13 mouse cellular contexts compared by ENCODE assay signal in genomic region chr16:38374379-38375140, GRCm38 (mm10). TPM values are rescaled to one million over a fixed set of nuclear protein-coding genes. Genes with fewer than 3 reads are reported as not detected.
DNase-seq lines count a peak whose midpoint lies in the region; ATAC-seq and TF ChIP-seq lines count a peak whose summit lies in the region.
"Had no signal": no experiment of that assay in that cellular context is flagged by ENCODE, and none has a peak within 500 bp of the region (broad histone marks: within the 10 kb centered on the region; RNA-seq: fewer than 3 reads in every experiment).

No protein-coding gene starts in this region.

- dilution Hi-C loops in CH12.LX (cut with MboI; ENCODE audit: extremely low pct_ligation_motif_present, extremely low pct_unique_long_range_greater_than_20kb, low sequenced_read_pairs) = no loop called here

- TF ChIP-seq POLR2A in CH12.LX (IDR thresholded peaks at IDR 0.05; ENCODE audit: low read depth, low read length) = no peak

- TF ChIP-seq CTCF in CH12.LX (conservative IDR thresholded peaks at IDR 0.05 in 1 of 2, IDR thresholded peaks at IDR 0.05 in 1 of 2; ENCODE audit: low read depth in 2 of 2, low read length in 2 of 2) = no peak

- H3K4me1 ChIP-seq in heart, embryonic 12.5 days (replicated peaks) = peaks cover 68% of the 10 kb centered on the region
- peaks cover 68 to 89% of the 10 kb centered on the region in 2 experiments for H3K4me1 ChIP-seq in CH12.LX (ENCODE audit: control insufficient read depth in 1 of 2, insufficient read depth in 2 of 2)
- peaks cover 88% of the 10 kb centered on the region for H3K4me1 ChIP-seq in liver, embryonic 13.5 days (replicated peaks)

- no peak for ATAC-seq in heart, embryonic 12.5 days (ENCODE audit: insufficient number of reproducible peaks, low FRiP score)
- ATAC-seq in liver, embryonic 13.5 days (ENCODE audit: low read depth) = no peak; the same call in 1 of the 2 replicates

- no peak for DNase-seq in heart, postnatal 36 days
- DNase-seq in CH12.LX (ENCODE audit: extremely low read depth) = peak; percentile 59
- DNase-seq in c-Kit-positive CD71-positive TER-119-negative erythroid progenitor cells, embryonic 14.5 days (ENCODE audit: low read depth) = peak; percentile 79
- peak; percentile 77 for DNase-seq in liver, embryonic 13.5 days
- no peak for DNase-seq in adrenal gland, adult 2 months
- DNase-seq in adrenal gland, adult 18-20 months (ENCODE audit: low spot score in 2 of 2) = no peak
- DNase-seq in lung, postnatal 36 days = no peak
- DNase-seq: cerebellum, postnatal 10 days; gastrocnemius, postnatal 36 days; right cerebral cortex, postnatal 4 days had no signal

- H3K79me2 ChIP-seq in CH12.LX (replicated peaks; ENCODE audit: control insufficient read depth, extremely low read depth, insufficient read depth, poor library complexity, severe bottlenecking) = no peaks in the 10 kb centered on the region

- no peak for TF ChIP-seq RAD21 in CH12.LX (IDR thresholded peaks at IDR 0.05; ENCODE audit: low read depth, low read length)

- H3K4me3 ChIP-seq in heart, embryonic 12.5 days = peak overlapping the region; percentile 10; the same call in 1 of the 2 replicates
- no peak overlapping the region for H3K4me3 ChIP-seq in CH12.LX (replicated peaks in 1 of 3; ENCODE audit: low read depth in 2 of 3, low read length in 2 of 3, poor library complexity in 1 of 3)
- peak overlapping the region; percentile 68 for H3K4me3 ChIP-seq in liver, embryonic 13.5 days (replicated peaks)

- in situ Hi-C loops in CH12.LX (cut with MboI; ENCODE audit: low pct_ligation_motif_present, low pct_unique_long_range_greater_than_20kb, low sequenced_read_pairs) = no loop called here

- intact Hi-C loops in heart, postnatal 36 days (cut with DNase I) = loop anchor here (5.0 kb wide), 1 partner anchor 78 kb away; the partner anchor contains the start of gene Adprh

- peak overlapping the region; percentile 39 for H3K9ac ChIP-seq in heart, embryonic 12.5 days
- peak overlapping the region; percentile 54 for H3K9ac ChIP-seq in CH12.LX (ENCODE audit: insufficient read depth, low read depth)
- H3K9ac ChIP-seq in liver, embryonic 13.5 days = peak overlapping the region; percentile 84

- H3K4me2 ChIP-seq in heart, embryonic 12.5 days = peak overlapping the region; percentile 37
- H3K4me2 ChIP-seq in CH12.LX (ENCODE audit: insufficient read depth, low read depth, poor library complexity, severe bottlenecking) = peak overlapping the region; percentile 59
- peak overlapping the region; percentile 67 for H3K4me2 ChIP-seq in liver, embryonic 13.5 days

- no peaks in the 10 kb centered on the region for H3K9me3 ChIP-seq in heart, embryonic 12.5 days (replicated peaks)
- no peaks in the 10 kb centered on the region for H3K9me3 ChIP-seq in CH12.LX (replicated peaks; ENCODE audit: low read length)
- no peaks in the 10 kb centered on the region for H3K9me3 ChIP-seq in liver, embryonic 13.5 days (replicated peaks)
- H3K9me3 ChIP-seq: megakaryocyte, embryonic 14.5 days had no signal

- TF ChIP-seq EP300 in CH12.LX (IDR thresholded peaks at IDR 0.05; ENCODE audit: low read length) = no peak; the same call in 1 of the 2 replicates

- peaks cover 90% of the 10 kb centered on the region for H3K36me3 ChIP-seq in heart, embryonic 12.5 days
- H3K36me3 ChIP-seq in CH12.LX (replicated peaks in 1 of 2; ENCODE audit: control insufficient read depth in 1 of 2, insufficient read depth in 1 of 2, low read length in 1 of 2) = no peaks in the 10 kb centered on the region
- peaks cover 19% of the 10 kb centered on the region for H3K36me3 ChIP-seq in liver, embryonic 13.5 days

- H3K27ac ChIP-seq in heart, embryonic 12.5 days (ENCODE audit: poor library complexity, severe bottlenecking) = 0 out of 2 replicates have a peak overlapping the region, but pooled peaks have one; percentile 12
- peak overlapping the region; percentile 68 for H3K27ac ChIP-seq in CH12.LX (ENCODE audit: insufficient read depth, low read depth)
- H3K27ac ChIP-seq in liver, embryonic 13.5 days = peak overlapping the region; percentile 97

- no peaks in the 10 kb centered on the region for H3K27me3 ChIP-seq in heart, embryonic 12.5 days (replicated peaks)
- peaks cover 2% of the 10 kb centered on the region for H3K27me3 ChIP-seq in CH12.LX (replicated peaks)
- H3K27me3 ChIP-seq in liver, embryonic 13.5 days = no peaks in the 10 kb centered on the region
- H3K27me3 ChIP-seq: megakaryocyte, embryonic 14.5 days had no signal

- WGBS in heart, embryonic 12.5 days = 68% methylated on average over 10 of the region's 10 CpGs
- WGBS in liver, embryonic 13.5 days (ENCODE audit: insufficient replicate concordance) = 50% methylated on average over 10 of the region's 10 CpGs

TF ChIP-seq in CH12.LX, 34 proteins besides CTCF, POLR2A, EP300 and RAD21:
- TF ChIP-seq MAX (IDR thresholded peaks at IDR 0.05; ENCODE audit: low read length) = peak; percentile 34; the same call in 1 of the 2 replicates
- no peak for TF ChIP-seq GABPA (IDR thresholded peaks at IDR 0.05; ENCODE audit: insufficient replicate concordance, low read depth, low read length)
- no peak for TF ChIP-seq USF1 (IDR thresholded peaks at IDR 0.05; ENCODE audit: low read depth, low read length)
- no peak for TF ChIP-seq USF2 (conservative IDR thresholded peaks at IDR 0.05; ENCODE audit: low read depth, low read length)
- TF ChIP-seq NELFE (IDR thresholded peaks at IDR 0.05; ENCODE audit: low read depth, low read length) = 0 out of 2 replicates have a peak, but pooled peaks have one; percentile 7
- TF ChIP-seq ELF1 (IDR thresholded peaks at IDR 0.05; ENCODE audit: low read depth, low read length) = no peak
- TF ChIP-seq MYC (IDR thresholded peaks at IDR 0.05; ENCODE audit: low read depth, low read length) = peak; percentile 64; the same call in 1 of the 2 replicates
- TF ChIP-seq PAX5 (IDR thresholded peaks at IDR 0.05; ENCODE audit: low read length) = no peak
- TF ChIP-seq HCFC1 (IDR thresholded peaks at IDR 0.05; ENCODE audit: low read depth, low read length) = 0 out of 2 replicates have a peak, but pooled peaks have one; percentile 6
- TF ChIP-seq TCF12 (IDR thresholded peaks at IDR 0.05; ENCODE audit: low read depth, low read length) = peak; percentile 57; the same call in 1 of the 2 replicates
- no peak for TF ChIP-seq CHD1 (IDR thresholded peaks at IDR 0.05; ENCODE audit: low read depth, low read length)
TF ChIP-seq in CH12.LX: peak in this region for 5.

RNA-seq across cellular contexts. Expression of gene Popdc2, which starts 12.6 kb away (rescaled TPM):
- 308 and 330 TPM in 2 replicates for polyA plus RNA-seq in heart, embryonic 12.5 days (2016; fragmentation: Nextera tagmentation; extraction: Ambion mirVana)
- 100 to 1,000 TPM; 442 to 516 TPM for total RNA-seq in heart, postnatal 36 days (2021)
- 1.0 and 3.6 TPM in 2 replicates for total RNA-seq in CH12.LX (2012; rRNA removed)
- total RNA-seq in CH12.LX (2014; rRNA removed) = 0.17 and 0.30 TPM in 2 replicates
- 0.35 and 1.1 TPM in 2 replicates for polyA plus RNA-seq in CH12.LX (2012; ENCODE audit: insufficient read length, low read depth)
- polyA plus RNA-seq in liver, embryonic 13.5 days (2015; fragmentation: Nextera tagmentation; extraction: Ambion mirVana) = 22.3 and 24.2 TPM in 2 replicates
- 1 to 10 TPM; 1.4 to 3.6 TPM for total RNA-seq in adrenal gland, adult 2 months (2021)
- polyA plus RNA-seq in adrenal gland, adult 2 months (2012; rRNA removed) = 2.3 and 2.9 TPM in 2 replicates
- 1 to 10 TPM in 1 of 2 experiments, under 1 TPM in 1; 0.80 to 4.6 TPM for total RNA-seq in adrenal gland, adult 18-20 months (2021)

RNA-seq across cellular contexts. Expression of gene Gm21987, which starts 27.7 kb away (rescaled TPM):
- 2.5 and 3.8 TPM in 2 replicates for polyA plus RNA-seq in heart, embryonic 12.5 days (2016; fragmentation: Nextera tagmentation; extraction: Ambion mirVana)
- not detected for total RNA-seq in heart, postnatal 36 days (2021)
- total RNA-seq in CH12.LX (2012; rRNA removed) (0.42 TPM in 1 of 2 replicates, not detected in the other), CH12.LX (2014; rRNA removed) (not detected in 2 replicates)
- polyA plus RNA-seq in CH12.LX (2012; ENCODE audit: insufficient read length, low read depth) = 0.87 TPM in 1 of 2 replicates, not detected in the other
- polyA plus RNA-seq in liver, embryonic 13.5 days (2015; fragmentation: Nextera tagmentation; extraction: Ambion mirVana) = not detected in 2 replicates
- total RNA-seq in adrenal gland, adult 2 months (2021) = under 1 TPM in 1 of 2 experiments, not detected in 1; 0.93 TPM
- 4.4 TPM in 1 of 2 replicates, not detected in the other for polyA plus RNA-seq in adrenal gland, adult 2 months (2012; rRNA removed)
- not detected for total RNA-seq in adrenal gland, adult 18-20 months (2021)
- total RNA-seq: gastrocnemius, postnatal 36 days; left cerebral cortex, adult 8-10 months had no signal

RNA-seq across cellular contexts. Expression of gene Cox17, which starts 27.8 kb away (rescaled TPM):
- 301 and 307 TPM in 2 replicates for polyA plus RNA-seq in heart, embryonic 12.5 days (2016; fragmentation: Nextera tagmentation; extraction: Ambion mirVana)
- 100 to 1,000 TPM; 313 to 334 TPM for total RNA-seq in heart, postnatal 36 days (2021)
- 643 and 706 TPM in 2 replicates for total RNA-seq in CH12.LX (2012; rRNA removed)
- 410 and 438 TPM in 2 replicates for total RNA-seq in CH12.LX (2014; rRNA removed)
- polyA plus RNA-seq in CH12.LX (2012; ENCODE audit: insufficient read length, low read depth) = 533 and 622 TPM in 2 replicates
- 331 and 350 TPM in 2 replicates for polyA plus RNA-seq in liver, embryonic 13.5 days (2015; fragmentation: Nextera tagmentation; extraction: Ambion mirVana)
- 100 to 1,000 TPM; 223 to 312 TPM for total RNA-seq in adrenal gland, adult 2 months (2021)
- polyA plus RNA-seq in adrenal gland, adult 2 months (2012; rRNA removed) = 34.7 and 43.0 TPM in 2 replicates
- total RNA-seq in adrenal gland, adult 18-20 months (2021) = 100 to 1,000 TPM; 342 to 359 TPM

RNA-seq across cellular contexts. Expression of gene Maats1, which starts 32.6 kb away (rescaled TPM):
- 0.09 TPM in 1 of 2 replicates, not detected in the other for polyA plus RNA-seq in heart, embryonic 12.5 days (2016; fragmentation: Nextera tagmentation; extraction: Ambion mirVana)
- not detected for total RNA-seq in heart, postnatal 36 days (2021)
- 3.9 TPM in 2 replicates for total RNA-seq in CH12.LX (2012; rRNA removed)
- total RNA-seq in CH12.LX (2014; rRNA removed) = 1.7 and 1.9 TPM in 2 replicates
- polyA plus RNA-seq in CH12.LX (2012; ENCODE audit: insufficient read length, low read depth) = 2.0 and 2.9 TPM in 2 replicates
- polyA plus RNA-seq in liver, embryonic 13.5 days (2015; fragmentation: Nextera tagmentation; extraction: Ambion mirVana) = 0.05 TPM in 1 of 2 replicates, not detected in the other
- total RNA-seq in adrenal gland, adult 2 months (2021) = under 1 TPM; 0.37 to 0.97 TPM
- polyA plus RNA-seq in adrenal gland, adult 2 months (2012; rRNA removed) = 0.04 TPM in 1 of 2 replicates, not detected in the other
- total RNA-seq in adrenal gland, adult 18-20 months (2021) = under 1 TPM; 0.22 to 0.30 TPM
- total RNA-seq: gastrocnemius, postnatal 36 days had no signal

RNA-seq across cellular contexts. Expression of gene Pla1a, which starts 58.4 kb away (rescaled TPM):
- polyA plus RNA-seq in heart, embryonic 12.5 days (2016; fragmentation: Nextera tagmentation; extraction: Ambion mirVana) = 0.17 and 0.28 TPM in 2 replicates
- 10 to 100 TPM in 1 of 2 experiments, 1 to 10 TPM in 1; 9.1 to 10.1 TPM for total RNA-seq in heart, postnatal 36 days (2021)
- total RNA-seq in CH12.LX (2012; rRNA removed) (20.6 and 27.9 TPM in 2 replicates), CH12.LX (2014; rRNA removed) (12.3 and 14.3 TPM in 2 replicates)
- polyA plus RNA-seq in CH12.LX (2012; ENCODE audit: insufficient read length, low read depth) = 9.3 and 11.0 TPM in 2 replicates
- 8.4 and 9.2 TPM in 2 replicates for polyA plus RNA-seq in liver, embryonic 13.5 days (2015; fragmentation: Nextera tagmentation; extraction: Ambion mirVana)
- total RNA-seq in adrenal gland, adult 2 months (2021) = 10 to 100 TPM; 17.0 to 36.7 TPM
- polyA plus RNA-seq in adrenal gland, adult 2 months (2012; rRNA removed) = 12.3 and 21.0 TPM in 2 replicates
- total RNA-seq in adrenal gland, adult 18-20 months (2021) = 10 to 100 TPM; 13.9 to 51.8 TPM

Comparison
In these comparisons a context has a peak if more than half of its experiments do, and no peak if none do; other contexts are left out.
1. H3K27ac ChIP-seq: peak in every context shown above with its lines; median percentile 97 in liver, embryonic 13.5 days; 68 in CH12.LX; 12 in heart, embryonic 12.5 days.
2. H3K4me3 ChIP-seq: peak in heart, embryonic 12.5 days (single experiment) and liver, embryonic 13.5 days (single experiment); none in CH12.LX (0 of 3).
3. DNase-seq: peak in CH12.LX (single experiment), c-Kit-positive CD71-positive TER-119-negative erythroid progenitor cells, embryonic 14.5 days (single experiment) and liver, embryonic 13.5 days (single experiment); none in heart, postnatal 36 days (0 of 2), adrenal gland, adult 2 months (single experiment), adrenal gland, adult 18-20 months (0 of 2) and lung, postnatal 36 days (single experiment).
4. RNA of gene Popdc2, which starts 12.6 kb away (total RNA-seq): 442 to 516 TPM in heart, postnatal 36 days; 0.80 to 4.6 TPM in adrenal gland, adult 18-20 months, 0.17 to 3.6 TPM in CH12.LX and 1.4 to 3.6 TPM in adrenal gland, adult 2 months; every median in the first group is over 10 times any median in the second.
5. Peak in every context shown above with its lines, with median percentiles within 50 percentile points of each other: H3K4me2 ChIP-seq and H3K9ac ChIP-seq.